Mouse (Mus musculus) right cerebral cortex, postnatal 10 days (tissue): ENCODE results near the gene Polr2m.

Source experiments
- DNase-seq, 2 experiments: peaks; one replicate each; pipeline ENCODE4 v3.0.0; 2021; ENCODE audit warnings: low spot score in 2 of 2

Polr2m gene

GRCm38 (mm10) chr9:71475536-71475935 lies 10.2 kb downstream of the Polr2m start:
- DNase-seq: no peak

- DNase-seq: no peak
These were observed 18.3 kb downstream of the Polr2m start for GRCm38 (mm10) chr9:71467434-71467833.

- peak; percentile 33 to 59 for DNase-seq
These were observed 19.6 kb downstream of the Polr2m start for GRCm38 (mm10) chr9:71466111-71466510.

- no peak for DNase-seq
These were observed 22.6 kb downstream of the Polr2m start for GRCm38 (mm10) chr9:71463072-71463667.

GRCm38 (mm10) chr9:71456738-71457137 lies 29.0 kb downstream of the Polr2m start:
- no peak for DNase-seq

GRCm38 (mm10) chr9:71453917-71454316 lies 31.8 kb downstream of the Polr2m start:
- DNase-seq: no peak

GRCm38 (mm10) chr9:71453352-71453751 lies 32.4 kb downstream of the Polr2m start:
- DNase-seq: no peak

GRCm38 (mm10) chr9:71450626-71451025 lies 35.1 kb downstream of the Polr2m start:
- no peak for DNase-seq

GRCm38 (mm10) chr9:71447573-71447972 lies 38.2 kb downstream of the Polr2m start:
- peak; percentile 48 to 76 for DNase-seq

- DNase-seq: no peak
These were observed 40.4 kb downstream of the Polr2m start for GRCm38 (mm10) chr9:71445308-71445707.

- DNase-seq: no peak
These were observed 47.6 kb downstream of the Polr2m start for GRCm38 (mm10) chr9:71438146-71438545.
